Mouse (Mus musculus) myocyte (in vitro differentiated cells): Measurements from ENCODE around the gene Fcgr3. TPM values are rescaled to one million over a fixed set of nuclear protein-coding genes. Genes with fewer than 3 reads are reported as not detected.

ENCODE experiments used
- H3K27me3 ChIP-seq: one replicate; pipeline ENCODE4 v1.6.1; 2011; ENCODE audit not compliant: control insufficient read depth, insufficient read depth, insufficient read length
- H3K36me3 ChIP-seq: one replicate; pipeline ENCODE4 v1.6.1; 2011; ENCODE audit not compliant: control insufficient read depth, insufficient read depth
- H3K4me2 ChIP-seq: one replicate; pipeline ENCODE4 v1.6.1; 2011; ENCODE audit warnings: low read depth, control low read depth
- H3K4me3 ChIP-seq: one replicate; pipeline ENCODE4 v1.5.1; 2011; ENCODE audit warnings: mild to moderate bottlenecking, control low read depth, moderate library complexity
- H3K79me2 ChIP-seq: one replicate; pipeline ENCODE4 v1.6.1; 2011; ENCODE audit not compliant: control insufficient read depth, insufficient read depth
- H3ac ChIP-seq: one replicate; pipeline ENCODE4 v1.6.1; 2011; ENCODE audit not compliant: control insufficient read depth, insufficient read length
- CEBPB ChIP-seq: IDR thresholded peaks from 2 replicates; pipeline ENCODE4 v1.6.1; 2011; ENCODE audit warnings: mild to moderate bottlenecking, moderate library complexity; ENCODE audit not compliant: poor library complexity, insufficient read depth, severe bottlenecking
- E2F4 ChIP-seq: IDR thresholded peaks from one replicate; pipeline ENCODE4 v1.6.1; 2011; ENCODE audit warnings: mild to moderate bottlenecking, control low read depth, moderate library complexity; ENCODE audit not compliant: insufficient read depth
- MAX ChIP-seq: IDR thresholded peaks from one replicate; pipeline ENCODE4 v1.6.1; 2011; ENCODE audit warnings: low read depth, mild to moderate bottlenecking, control low read depth
- MYOD1 ChIP-seq, 3 experiments: IDR thresholded peaks; one replicate each; pipeline ENCODE4 v1.6.1; 2011; ENCODE audit warnings: control low read depth in 2 of 3, low read depth in 2 of 3, mild to moderate bottlenecking in 2 of 3, moderate library complexity in 1 of 3; ENCODE audit not compliant: insufficient read length in 2 of 3, control insufficient read depth in 1 of 3
- MYOG ChIP-seq, 3 experiments: IDR thresholded peaks; one replicate each; pipeline ENCODE4 v1.6.1; 2011; ENCODE audit warnings: control low read depth in 2 of 3, low read depth in 2 of 3, mild to moderate bottlenecking in 2 of 3; ENCODE audit not compliant: insufficient read length in 2 of 3, control insufficient read depth in 1 of 3, insufficient read depth in 1 of 3
- POLR2A ChIP-seq: IDR thresholded peaks from one replicate; pipeline ENCODE4 v1.6.1; 2011; ENCODE audit warnings: low read depth, mild to moderate bottlenecking, control low read depth, moderate library complexity; ENCODE audit not compliant: insufficient read length
- POLR2AphosphoS2 ChIP-seq: IDR thresholded peaks from one replicate; pipeline ENCODE4 v1.6.1; 2011; ENCODE audit warnings: low read depth, control low read depth; ENCODE audit not compliant: insufficient read length
- REST ChIP-seq: IDR thresholded peaks from one replicate; pipeline ENCODE4 v1.6.1; 2011; ENCODE audit warnings: mild to moderate bottlenecking, control low read depth, moderate library complexity; ENCODE audit not compliant: insufficient read depth, insufficient read length
- SRF ChIP-seq: IDR thresholded peaks from one replicate; pipeline ENCODE4 v1.6.1; 2011; ENCODE audit warnings: low read depth; ENCODE audit not compliant: control insufficient read depth, insufficient read length
- TCF12 ChIP-seq: IDR thresholded peaks from one replicate; pipeline ENCODE4 v1.6.1; 2011; ENCODE audit warnings: mild to moderate bottlenecking, control low read depth; ENCODE audit not compliant: poor library complexity, insufficient read depth, severe bottlenecking
- TCF3 ChIP-seq: IDR thresholded peaks from one replicate; pipeline ENCODE4 v1.6.1; 2011; ENCODE audit warnings: low read depth, control low read depth; ENCODE audit not compliant: insufficient read length
- USF1 ChIP-seq: IDR thresholded peaks from one replicate; pipeline ENCODE4 v1.6.1; 2011; ENCODE audit warnings: low read depth, mild to moderate bottlenecking, control low read depth, moderate library complexity
- polyA plus RNA-seq: library from polyadenylated mRNA; unstranded; fragments of >200 nt; fragmentation: generic; extraction: Trizol; gene quantifications from one replicate; pipeline ENCODE4 v1.2.1, GENCODE M21; 2012; ENCODE audit warnings: missing spikeins

Gene Fcgr3
- polyA plus RNA-seq, 1 experiment, result 0.05 TPM

DNA sequence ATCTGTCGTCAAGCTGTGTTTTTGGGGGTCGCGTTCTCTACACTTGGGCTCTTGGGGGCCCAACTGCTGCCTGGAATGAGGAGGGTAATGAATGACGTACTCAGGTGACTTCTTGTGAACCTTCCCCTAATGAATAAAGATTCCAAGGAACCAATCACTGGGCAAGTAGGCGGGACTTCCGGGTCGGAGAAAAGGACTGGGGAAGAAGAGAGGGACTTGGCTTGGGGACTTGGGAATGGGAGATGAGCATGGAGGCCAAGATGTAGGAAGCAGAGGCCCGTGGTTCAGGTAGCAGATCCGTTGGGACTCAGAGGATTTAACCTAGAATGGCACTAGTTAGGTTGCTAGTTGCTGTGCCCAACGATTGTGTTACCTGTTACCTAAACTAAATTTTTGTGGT lies 15.5 kb downstream of the Fcgr3 start:
- H3K4me2 ChIP-seq, result no peak overlapping the region
- no peak overlapping the region for H3ac ChIP-seq
- no peaks in the 10 kb centered on the region for H3K36me3 ChIP-seq
- no peak overlapping the region for H3K4me3 ChIP-seq
- no peak for TF ChIP-seq E2F4
- no peak for TF ChIP-seq MYOG (IDR thresholded peaks at IDR 0.05; ENCODE audit: control insufficient read depth in 1 of 3, insufficient read depth in 1 of 3, insufficient read length in 2 of 3, low read depth in 2 of 3)
- no peak for TF ChIP-seq SRF
- no peak for TF ChIP-seq TCF3
- TF ChIP-seq MAX, result no peak
- TF ChIP-seq POLR2AphosphoS2, result no peak
- no peak for TF ChIP-seq TCF12
- no peak for TF ChIP-seq POLR2A
- no peak for TF ChIP-seq CEBPB
- no peak for TF ChIP-seq USF1
- no peak for TF ChIP-seq MYOD1 (IDR thresholded peaks at IDR 0.05; ENCODE audit: control insufficient read depth in 1 of 3, insufficient read length in 2 of 3, low read depth in 2 of 3)
- no peaks in the 10 kb centered on the region for H3K27me3 ChIP-seq
- no peaks in the 10 kb centered on the region for H3K79me2 ChIP-seq

DNA sequence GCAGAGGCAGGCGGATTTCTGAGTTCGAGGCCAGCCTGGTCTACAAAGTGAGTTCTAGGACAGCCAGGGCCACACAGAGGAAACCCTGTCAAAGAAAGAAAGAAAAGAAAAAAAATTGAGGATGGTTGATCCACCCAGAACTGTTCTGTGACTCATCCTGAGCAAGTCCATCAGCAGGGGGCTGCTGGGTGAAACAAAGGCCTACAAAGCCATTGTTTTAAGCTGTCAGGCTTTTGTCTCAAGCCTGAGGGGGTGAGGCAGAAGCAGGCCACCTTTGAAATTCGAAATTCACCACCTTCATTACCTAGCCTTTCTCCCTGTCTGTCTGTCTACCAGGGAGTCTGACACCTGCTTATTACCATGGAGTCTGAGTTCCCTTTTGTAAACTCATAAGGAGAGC lies 18.2 kb downstream of the Fcgr3 start:
- no peak overlapping the region for H3K4me2 ChIP-seq
- TF ChIP-seq POLR2AphosphoS2 (no peak), MYOG (IDR thresholded peaks at IDR 0.05; ENCODE audit: control insufficient read depth in 1 of 3, insufficient read depth in 1 of 3, insufficient read length in 2 of 3, low read depth in 2 of 3) (no peak), REST (no peak), MAX (no peak), TCF12 (no peak), TCF3 (no peak), MYOD1 (IDR thresholded peaks at IDR 0.05; ENCODE audit: control insufficient read depth in 1 of 3, insufficient read length in 2 of 3, low read depth in 2 of 3) (no peak), POLR2A (no peak), USF1 (no peak), CEBPB (no peak)
- H3ac ChIP-seq, result no peak overlapping the region
- H3K27me3 ChIP-seq, result no peaks in the 10 kb centered on the region
- H3K36me3 ChIP-seq, result no peaks in the 10 kb centered on the region
- H3K79me2 ChIP-seq, result no peaks in the 10 kb centered on the region
- no peak overlapping the region for H3K4me3 ChIP-seq

DNA sequence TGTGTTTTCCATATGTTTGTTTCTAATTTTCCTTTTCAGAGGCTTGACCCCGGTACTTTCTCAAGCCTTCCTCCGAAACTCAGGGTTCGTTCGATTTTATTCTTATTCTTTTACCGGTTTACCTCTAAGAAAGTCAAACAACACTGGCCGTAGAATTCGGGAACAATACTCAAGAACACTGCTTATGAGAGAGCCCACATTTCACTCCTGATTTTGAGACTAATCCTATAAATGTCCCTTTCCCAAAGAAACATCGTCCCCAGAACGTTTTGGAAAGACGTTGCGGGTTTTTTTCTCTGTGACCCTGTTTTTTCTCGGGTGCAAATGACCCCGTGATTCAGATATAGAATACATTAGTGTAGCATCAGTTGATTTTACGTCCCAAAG lies 19.7 kb downstream of the Fcgr3 start:
- TF ChIP-seq CEBPB (no peak), POLR2AphosphoS2 (no peak), USF1 (no peak), E2F4 (no peak), MYOG (IDR thresholded peaks at IDR 0.05; ENCODE audit: control insufficient read depth in 1 of 3, insufficient read depth in 1 of 3, insufficient read length in 2 of 3, low read depth in 2 of 3) (no peak), MAX (no peak), POLR2A (no peak), TCF12 (no peak), SRF (no peak), REST (no peak), MYOD1 (IDR thresholded peaks at IDR 0.05; ENCODE audit: control insufficient read depth in 1 of 3, insufficient read length in 2 of 3, low read depth in 2 of 3) (no peak), TCF3 (no peak)
- Histone ChIP-seq H3K4me2 (no peak overlapping the region), H3K79me2 (no peaks in the 10 kb centered on the region), H3K4me3 (no peak overlapping the region), H3ac (no peak overlapping the region), H3K27me3 (no peaks in the 10 kb centered on the region), H3K36me3 (no peaks in the 10 kb centered on the region)

DNA sequence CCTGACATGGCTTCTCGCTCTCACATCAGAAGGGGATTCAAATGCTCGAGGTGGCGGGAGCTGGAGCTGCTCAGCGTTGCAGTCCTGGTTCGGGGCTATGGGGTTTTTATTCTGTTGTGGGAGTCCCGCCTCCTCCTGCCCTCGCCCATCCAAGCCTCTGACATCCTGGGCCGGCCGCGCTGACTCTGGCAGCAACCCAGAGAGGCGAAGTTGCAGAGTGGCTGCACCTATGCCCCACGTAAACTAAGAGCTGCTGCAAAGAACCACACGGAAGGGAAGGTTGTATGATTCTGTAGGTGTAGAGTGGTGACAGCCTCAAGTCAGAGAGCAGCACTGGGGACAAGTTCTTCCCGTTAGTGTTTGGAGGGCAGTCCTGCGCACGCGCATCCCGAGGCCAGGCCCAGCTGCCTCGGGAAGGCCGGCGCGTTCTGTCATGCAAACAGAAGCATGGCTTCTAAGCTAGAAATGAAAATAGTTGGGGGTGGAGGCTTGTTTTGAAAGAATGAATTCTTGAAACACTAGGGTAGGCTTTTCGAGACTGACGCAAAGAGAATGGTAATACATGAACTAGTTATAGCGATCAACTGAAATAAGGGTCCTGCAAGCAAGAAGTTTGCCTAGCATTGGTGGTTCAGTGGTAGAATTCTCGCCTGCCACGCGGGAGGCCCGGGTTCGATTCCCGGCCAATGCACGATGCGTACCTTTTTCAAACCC lies 20.2 kb downstream of the Fcgr3 start:
- TF ChIP-seq E2F4 (peak; percentile 17), TCF3 (no peak)
- H3K36me3 ChIP-seq, result no peaks in the 10 kb centered on the region
- H3ac ChIP-seq, result no peak overlapping the region
- no peaks in the 10 kb centered on the region for H3K27me3 ChIP-seq
- H3K4me3 ChIP-seq, result no peak overlapping the region
- no peaks in the 10 kb centered on the region for H3K79me2 ChIP-seq
- no peak overlapping the region for H3K4me2 ChIP-seq

- no peaks in the 10 kb centered on the region for H3K36me3 ChIP-seq
- no peak overlapping the region for H3ac ChIP-seq
- TF ChIP-seq POLR2AphosphoS2 (no peak), E2F4 (no peak), SRF (no peak), MYOD1 (IDR thresholded peaks at IDR 0.05; ENCODE audit: control insufficient read depth in 1 of 3, insufficient read length in 2 of 3, low read depth in 2 of 3) (no peak), TCF12 (no peak), REST (no peak)
- no peak overlapping the region for H3K4me3 ChIP-seq
- H3K79me2 ChIP-seq, result no peaks in the 10 kb centered on the region
- H3K27me3 ChIP-seq, result no peaks in the 10 kb centered on the region
- H3K4me2 ChIP-seq, result no peak overlapping the region
Measured at GRCm38 (mm10) chr1:171043594-171044153, 21.1 kb downstream of the Fcgr3 start.
